Mouse (Mus musculus) induced T-regulatory cell, adult 2 months (primary cell): Measurements from ENCODE around the gene Rarb.
"Not testable (repeated sequence)": the region's sequence is repeated elsewhere in the genome, so short reads cannot be mapped to it uniquely, and the experiment has no call there.

Experiments
- DNase-seq: peaks from one replicate; pipeline ENCODE4 v3.0.0-alpha.2; 2012; ENCODE audit warnings: low read depth

The Rarb gene

DNA sequence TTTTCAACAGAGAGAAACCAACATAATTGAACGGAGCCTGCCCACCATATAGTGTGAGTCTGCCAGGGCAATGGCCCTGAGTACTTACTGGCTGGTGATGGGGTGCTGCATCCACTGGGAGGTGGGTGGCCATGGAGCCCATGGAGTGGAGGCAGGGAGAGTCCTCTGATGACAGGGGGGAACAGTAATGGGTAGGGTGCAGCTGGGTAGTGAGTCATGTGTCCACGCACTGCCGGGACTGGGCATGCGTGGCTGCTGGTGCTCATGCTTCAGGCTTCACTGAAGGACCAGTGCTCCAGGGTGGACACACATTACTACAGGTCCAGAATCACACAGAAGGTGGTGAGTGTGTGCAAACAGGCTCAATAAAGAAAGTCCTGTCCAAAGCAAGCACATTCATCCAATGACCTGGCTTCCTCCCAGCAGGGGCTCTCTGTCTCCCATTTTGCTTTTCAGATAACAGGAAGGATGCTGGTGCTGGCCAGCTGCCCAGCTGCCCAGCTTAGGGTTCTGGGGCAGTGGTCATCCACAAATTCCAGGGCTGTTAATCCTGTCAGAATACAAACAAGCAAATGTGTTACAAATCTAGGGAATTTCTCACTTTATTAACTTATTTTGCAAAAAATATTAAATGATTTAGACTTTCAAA lies at the start of gene Rarb:
TSS of gene Rarb (minus strand) at position 555 of the 649 bp plus-strand sequence.
- no peak for DNase-seq

DNA sequence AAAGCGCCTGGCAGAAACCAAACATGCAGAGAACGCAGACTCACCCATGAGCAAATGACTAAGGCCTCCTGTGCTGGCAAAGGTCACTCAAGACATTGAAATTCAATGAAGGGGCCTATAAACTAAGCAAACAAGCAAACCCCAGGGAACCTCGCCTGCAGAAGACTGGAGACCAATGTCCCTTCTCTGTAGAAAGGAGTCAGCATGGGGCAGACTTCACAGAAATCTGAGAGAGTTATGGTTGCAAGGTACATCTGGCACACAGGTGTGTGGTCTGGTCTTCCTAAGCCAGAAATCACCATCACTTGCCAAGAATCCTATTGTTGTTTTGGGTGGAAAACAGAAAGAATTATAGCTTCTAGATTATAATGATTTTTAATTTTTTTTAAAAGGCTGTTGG lies 23.1 kb upstream of the Rarb start:
- DNase-seq, result no peak

DNA sequence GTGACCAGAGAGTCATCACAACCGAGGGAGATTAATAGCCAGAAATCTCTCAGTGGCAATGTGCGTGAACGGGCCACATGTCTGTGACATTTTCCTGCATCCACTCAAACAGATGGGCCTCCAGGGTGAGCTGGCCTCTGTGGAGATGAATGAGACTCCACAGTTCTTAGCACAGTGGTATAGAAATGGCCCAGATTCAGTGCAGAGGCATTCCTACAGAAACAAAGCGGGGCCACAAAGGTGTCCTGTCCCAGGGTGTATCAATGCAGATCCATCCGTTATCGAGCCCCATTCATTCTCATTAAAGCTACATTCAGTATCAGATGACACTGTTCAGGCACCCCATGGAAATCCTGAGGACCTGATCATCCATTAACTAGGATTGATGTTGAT lies 22.6 kb upstream of the Rarb start:
- no peak for DNase-seq

DNA sequence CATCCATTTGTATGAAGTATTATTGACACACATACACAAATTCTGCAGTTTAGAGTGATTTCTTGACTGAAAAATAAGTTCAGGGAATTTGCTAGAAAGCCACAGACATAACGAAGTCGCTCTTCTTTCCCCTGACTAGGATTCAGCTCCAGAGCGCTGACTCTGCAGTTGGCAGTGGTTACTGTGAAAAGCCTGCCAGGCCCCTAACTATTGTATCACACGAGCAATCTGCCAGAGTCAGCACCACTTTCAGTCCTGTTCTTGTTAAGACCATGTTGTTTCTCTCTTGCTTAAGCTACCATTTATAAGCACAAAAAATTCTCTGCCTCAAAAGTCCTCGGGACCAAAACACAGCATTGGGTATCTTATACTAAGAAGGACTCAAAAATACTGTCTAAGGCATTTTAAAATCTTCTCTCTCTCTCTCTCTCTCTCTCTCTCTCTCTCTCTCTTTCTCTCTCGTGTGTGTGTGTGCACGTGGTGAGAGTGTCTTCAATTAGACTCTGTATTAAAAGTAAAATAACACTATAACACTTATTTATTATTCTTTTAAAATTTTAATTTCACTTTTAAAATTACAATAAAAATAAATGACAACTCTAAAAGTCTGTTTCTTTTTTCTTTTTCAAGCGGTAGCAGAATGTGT lies 22.1 kb upstream of the Rarb start:
- no peak for DNase-seq

DNA sequence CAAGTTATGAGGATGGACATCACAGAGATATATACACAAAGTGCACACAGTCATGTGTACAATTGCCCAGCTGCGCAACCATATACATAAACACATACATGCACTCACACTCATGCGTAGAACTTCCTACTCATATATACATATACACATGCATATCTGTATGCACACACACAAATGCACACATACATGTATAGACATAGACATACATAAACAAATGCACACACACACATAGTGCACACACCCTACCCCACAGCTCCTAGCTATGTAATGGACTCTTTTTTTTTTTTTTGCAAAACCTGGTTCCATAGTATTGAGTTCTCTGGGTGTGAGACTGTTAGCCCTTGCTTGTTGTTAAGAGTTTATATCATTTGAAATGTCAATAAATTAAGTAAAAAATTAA lies 21.2 kb upstream of the Rarb start:
- no peak for DNase-seq

DNA sequence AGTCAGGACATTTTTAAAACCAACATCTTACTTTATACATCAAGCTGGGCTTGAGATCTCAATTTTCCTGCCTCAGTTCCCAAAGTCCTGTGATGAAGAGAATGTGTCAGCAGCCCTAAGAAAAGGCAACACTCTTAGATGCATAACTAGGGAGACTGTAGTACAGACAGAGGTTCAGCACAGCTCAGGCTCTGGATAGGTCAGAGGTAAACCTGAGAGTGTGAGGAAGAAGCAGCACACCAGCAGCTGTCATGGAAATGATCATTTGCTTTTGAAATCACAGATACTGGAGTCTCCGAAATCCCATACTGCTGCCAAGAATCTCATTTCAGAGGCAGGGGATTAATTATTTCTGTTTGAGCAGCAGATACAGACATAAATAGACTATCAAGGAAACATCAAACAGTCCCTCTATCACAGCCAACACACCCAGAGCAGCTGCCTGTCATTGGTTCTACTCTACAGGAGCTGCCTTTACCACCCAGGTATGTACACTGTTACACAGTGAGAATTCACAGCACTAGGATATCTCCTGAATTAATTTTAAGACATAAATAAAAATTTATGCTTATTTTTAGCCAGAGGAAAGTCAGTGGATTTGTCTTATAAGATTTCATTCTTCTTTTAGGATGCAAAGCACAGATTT lies 3.7 kb downstream of the Rarb start:
- no peak for DNase-seq

DNA sequence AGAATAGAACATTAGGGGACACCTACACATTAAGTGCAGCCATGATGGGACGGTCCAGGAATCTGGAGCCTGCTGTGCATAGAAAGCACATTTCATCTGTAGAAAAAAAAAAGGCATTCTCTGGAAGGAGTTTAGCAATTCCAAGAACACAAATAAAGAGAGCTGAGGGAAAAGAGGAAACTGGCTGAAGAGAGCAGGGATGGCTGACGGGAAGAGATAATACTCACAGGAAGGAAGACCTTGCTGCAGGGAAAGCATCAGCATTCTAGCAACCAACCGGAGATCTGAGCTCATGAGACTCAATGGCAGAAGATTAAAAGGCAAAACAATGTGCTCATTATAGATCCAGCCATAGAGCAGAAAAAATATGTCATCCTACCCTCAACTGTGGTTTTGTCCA lies 12.8 kb downstream of the Rarb start:
- DNase-seq, result no peak

DNA sequence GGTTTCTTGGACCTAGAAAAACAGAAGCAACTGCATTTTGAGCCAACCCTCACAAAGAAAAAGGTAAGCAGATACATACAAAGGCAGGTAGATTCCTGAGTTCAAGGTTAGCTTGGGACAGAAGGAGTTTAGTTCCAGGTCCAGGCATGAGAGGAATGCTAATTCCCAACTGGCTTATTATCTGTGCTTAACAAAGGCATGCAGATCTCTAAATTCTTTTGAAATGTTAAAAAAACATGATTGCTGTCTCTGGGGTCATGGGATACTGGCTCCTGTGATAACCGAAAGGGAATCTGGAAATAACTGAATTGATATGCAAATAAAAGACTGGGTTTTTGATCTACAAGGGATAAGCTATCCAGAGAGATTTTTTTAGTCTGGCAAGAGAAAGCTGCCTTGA lies 28.8 kb downstream of the Rarb start:
- no peak for DNase-seq

DNA sequence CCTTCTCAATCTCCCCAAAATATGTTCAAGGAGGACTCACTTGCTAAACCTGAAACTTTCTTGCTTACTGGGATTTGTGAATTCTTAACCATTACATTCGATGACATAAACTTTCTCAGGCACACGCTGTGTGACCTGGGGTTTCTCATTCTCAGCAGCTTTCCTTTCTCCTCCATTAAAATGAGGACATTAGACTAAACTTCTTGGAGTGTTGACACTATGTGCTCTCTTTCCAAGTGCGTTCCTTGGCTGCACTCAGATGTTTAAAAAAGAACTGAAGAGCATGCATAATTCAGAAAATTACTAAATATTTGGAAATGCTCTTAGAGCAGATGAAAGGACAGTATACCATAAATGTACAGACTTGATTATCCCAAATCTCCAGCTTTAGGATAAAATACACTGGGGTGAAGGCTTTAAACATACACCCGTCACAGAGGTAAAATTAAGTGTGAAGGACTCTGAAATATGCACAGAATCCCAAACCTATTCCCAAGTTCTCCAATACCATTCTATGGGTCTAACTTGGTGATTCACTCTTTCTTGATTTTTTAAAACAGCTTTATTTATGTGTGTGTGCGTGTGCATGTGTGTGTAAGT lies 36.9 kb downstream of the Rarb start:
- no peak for DNase-seq

DNA sequence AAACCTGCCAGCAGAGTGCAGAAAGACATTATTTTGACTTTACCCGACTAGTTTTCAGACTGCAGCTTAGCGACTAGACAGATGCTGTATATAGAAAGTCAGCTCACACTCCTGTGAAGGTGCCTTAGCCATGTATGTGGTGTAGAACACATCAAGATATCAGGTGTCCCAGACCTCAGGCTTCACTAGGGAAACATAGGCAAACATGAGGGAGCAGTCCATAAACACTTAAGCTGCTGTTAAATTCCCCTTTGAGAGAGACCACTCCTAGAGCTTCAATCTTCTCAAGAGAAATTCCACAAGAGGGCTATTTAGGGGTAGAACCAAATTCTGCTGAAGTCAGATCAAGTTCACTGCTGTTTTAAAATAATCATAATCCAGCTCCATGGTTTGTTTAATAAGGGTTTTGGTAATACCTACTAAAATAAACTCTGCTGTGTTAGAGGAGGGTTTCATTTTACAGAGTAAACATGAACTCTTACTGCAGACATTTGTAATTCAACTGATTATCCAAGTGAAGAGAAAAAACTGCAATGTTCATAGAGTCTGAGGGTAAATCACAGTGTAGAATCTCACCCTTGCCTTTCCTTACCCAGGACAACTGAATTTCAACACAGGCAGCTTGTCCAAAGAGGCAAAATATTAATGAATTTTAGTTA lies 42.1 kb downstream of the Rarb start:
- DNase-seq, result no peak

DNA sequence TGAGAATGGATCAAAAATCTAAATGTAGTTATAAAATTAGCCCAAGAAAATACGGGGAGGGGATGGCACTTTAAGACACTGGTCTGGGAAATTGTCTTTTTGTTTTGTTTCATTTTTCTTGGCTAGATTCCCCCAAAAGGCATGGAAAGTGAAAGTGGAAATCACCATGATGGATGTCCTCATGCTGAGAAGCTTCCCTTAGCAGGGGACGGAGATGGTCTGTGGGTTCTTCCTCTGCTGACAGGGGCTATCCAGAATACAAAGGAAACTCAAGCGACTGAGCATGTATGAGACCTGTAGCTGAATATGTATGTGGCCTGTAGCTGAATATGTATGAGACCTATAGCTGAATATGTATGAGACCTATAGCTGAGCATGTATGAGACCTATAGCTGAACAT lies 46.0 kb downstream of the Rarb start:
- DNase-seq, result no peak

DNA sequence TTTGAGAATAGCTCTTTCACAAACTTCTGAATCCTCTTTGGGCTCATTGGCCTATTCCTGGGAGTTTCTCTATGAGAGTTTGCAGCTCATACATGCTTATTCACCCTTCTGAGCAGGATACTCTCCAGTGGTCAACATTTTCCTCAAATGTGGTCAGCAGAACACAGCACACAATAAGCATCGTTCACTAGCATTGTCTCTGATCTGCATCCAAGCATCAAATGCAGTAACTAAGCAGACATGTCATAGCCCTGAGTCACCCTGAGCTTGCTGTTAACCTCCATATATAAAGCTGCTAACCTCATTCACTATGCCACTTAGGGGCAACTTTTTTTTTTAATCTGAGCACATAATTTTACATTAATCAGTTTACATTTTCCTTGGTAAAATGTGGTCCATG lies 53.1 kb downstream of the Rarb start:
- DNase-seq, result no peak

DNA sequence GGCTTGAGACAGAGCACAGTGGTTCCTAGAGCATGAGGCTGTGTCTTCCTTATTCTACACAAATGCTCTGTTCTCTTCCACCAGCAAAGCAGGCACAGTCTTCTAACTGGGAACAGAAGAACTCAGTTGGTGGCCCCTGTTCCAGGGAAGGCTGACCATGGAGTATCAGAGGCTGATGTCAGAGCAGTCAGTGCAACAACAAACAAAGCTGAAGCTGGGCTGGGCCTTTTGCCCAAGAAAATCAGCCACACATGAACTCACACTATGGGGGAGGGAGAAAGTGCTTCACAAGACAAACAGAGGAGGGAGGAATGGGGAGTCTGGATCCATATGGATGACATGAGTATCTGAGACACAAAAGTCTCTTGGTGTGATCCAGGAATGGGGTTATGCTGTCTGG lies 56.2 kb downstream of the Rarb start:
- no peak for DNase-seq

DNA sequence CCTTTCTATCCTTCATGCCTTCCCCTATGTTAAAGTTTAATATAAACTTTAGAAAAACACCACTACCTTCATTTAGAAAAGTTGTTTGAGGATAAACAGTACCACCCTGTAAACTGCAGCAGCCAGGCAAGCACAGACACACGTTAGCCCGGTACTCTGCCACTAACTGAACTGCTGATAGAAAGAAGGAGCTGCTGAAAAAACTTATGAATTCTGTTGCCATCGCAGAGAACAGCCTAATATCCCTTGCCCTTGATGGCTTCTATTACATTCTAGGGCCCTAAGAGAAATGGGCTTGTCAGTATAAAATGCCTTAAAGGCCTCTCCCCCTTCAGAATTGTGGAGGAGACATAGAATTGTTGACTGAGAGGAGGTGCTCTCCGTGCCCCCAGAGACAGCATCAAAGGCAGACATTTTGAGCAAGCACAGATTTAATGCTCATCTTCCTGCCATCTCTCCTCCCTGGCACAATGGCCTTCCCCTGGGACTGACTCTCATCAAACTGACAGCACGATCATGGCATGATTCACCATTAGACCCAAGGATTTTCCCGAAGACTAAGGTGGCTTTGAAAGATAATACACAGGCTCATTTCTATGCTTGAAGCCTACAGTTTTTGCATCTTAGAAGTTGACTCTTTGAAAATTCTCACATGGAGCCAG lies 60.1 kb downstream of the Rarb start:
- no peak for DNase-seq

DNA sequence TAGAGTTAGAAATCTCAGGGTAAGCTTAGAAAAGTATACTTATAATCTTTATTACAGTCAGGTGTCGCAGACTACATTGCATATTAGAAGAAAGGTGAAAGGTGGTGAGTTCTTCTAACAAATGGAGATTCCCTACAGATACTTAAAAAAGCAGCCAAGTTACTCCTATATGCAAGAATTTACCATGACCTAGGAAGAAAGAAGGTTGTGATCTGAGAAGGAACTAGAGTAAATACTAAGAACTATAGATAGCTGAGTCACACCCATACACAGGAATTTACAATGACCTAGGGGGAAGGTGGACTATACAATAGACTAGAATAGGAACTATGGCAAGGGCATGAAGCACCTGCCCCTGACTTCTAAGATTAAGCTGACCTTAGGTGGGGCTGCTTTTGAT lies 63.4 kb downstream of the Rarb start:
- not testable (repeated sequence) for DNase-seq

DNA sequence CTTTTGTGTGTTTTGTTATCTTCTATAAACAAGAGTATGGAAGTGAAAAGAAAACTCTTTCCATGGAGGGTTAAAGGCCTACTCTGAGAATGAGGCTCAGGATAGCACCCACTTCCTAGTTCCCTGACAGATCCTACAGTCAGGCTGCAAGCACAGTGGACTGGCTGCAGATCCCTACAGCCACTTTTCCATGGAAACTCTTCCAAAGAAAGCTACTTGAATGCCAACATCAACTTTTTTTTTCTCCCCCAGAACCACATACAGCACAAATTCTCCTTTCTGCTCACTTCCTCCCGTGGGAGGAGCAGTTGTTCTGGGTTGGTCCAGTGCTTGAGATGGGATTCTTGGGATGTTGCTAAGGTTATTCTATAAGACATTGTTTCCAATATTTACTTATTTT lies 66.3 kb downstream of the Rarb start:
- DNase-seq, result no peak

DNA sequence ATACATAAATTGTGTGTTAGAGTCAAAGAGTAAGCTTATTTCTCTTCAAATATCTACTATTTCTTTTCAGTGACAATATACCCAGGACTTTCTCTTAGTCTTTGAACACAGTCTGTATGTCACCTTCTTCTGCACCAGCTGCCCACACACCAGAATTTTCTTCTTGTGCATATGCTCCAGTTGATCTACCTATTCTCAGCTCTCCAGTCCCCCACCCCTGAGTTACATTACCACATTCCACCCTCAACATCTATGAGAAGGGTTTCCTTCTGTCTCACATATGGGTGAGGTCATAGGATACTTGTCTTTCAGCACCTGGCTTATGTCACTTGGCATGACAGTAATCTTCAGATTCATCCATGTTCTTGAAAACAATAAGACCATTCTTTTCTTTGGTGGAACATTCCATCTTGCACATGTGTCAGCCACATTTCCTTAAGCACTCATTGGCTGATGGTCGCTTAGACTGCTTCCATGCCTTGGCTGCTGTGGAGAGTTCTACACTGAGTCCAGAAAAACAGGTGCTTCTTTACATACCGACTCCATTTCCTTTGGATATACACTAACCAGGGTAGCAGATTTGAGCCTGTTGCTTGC lies 71.9 kb downstream of the Rarb start:
- no peak for DNase-seq

DNA sequence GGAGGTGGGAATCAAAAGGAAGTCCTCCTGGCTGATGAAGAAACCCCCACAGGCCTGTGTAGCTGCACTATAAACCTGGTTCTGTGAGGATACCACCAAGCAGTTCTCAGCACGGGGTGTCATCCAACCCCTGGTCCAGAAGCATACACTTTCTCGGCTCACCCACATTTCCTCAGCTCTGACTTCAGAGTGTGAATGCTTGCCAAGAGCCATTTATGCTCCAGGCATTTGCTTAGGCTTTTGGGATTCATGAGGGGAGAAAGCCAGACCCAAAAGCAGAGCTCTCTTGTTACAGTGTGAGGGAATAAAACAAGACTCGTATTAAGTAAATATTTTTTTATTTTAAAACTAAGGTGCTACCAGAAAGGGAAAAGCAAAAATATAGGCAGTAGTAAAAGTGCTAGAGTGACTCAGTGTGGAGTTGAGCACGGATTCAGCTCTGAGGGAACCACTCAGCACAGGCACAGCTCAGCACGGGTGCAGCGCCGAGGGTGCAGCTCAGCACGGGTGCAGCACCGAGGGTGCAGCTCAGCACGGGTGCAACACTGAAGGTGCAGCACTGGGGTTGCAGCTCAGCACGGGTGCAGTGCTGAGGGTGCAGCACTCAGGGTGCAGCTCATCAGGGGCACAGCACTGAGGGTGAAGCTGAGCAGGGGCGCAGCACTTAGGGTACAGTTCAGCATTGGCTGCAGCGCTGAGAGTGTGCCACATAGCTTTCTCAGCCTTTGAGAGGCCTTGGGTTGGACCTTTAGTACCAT lies 77.8 kb downstream of the Rarb start:
- no peak for DNase-seq

DNA sequence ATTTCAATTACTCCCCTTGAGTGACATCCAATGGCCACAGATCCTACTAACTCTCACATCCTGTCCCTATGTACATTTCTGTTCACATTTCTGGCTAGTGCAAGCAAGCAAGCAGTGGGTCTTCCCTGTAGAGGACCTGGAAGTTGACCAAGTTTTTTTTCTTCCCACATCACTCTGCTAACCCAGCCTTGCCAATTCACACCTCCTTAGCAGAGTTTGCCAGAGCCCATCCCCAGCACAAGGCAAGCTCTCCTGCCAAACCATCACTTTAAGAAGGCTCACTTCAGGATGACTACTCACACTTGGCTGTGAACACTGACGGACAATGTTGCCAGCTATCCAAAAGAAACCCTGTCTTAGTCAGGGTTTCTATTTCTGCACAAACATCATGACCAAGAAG lies 80.4 kb downstream of the Rarb start:
- DNase-seq, result no peak

DNA sequence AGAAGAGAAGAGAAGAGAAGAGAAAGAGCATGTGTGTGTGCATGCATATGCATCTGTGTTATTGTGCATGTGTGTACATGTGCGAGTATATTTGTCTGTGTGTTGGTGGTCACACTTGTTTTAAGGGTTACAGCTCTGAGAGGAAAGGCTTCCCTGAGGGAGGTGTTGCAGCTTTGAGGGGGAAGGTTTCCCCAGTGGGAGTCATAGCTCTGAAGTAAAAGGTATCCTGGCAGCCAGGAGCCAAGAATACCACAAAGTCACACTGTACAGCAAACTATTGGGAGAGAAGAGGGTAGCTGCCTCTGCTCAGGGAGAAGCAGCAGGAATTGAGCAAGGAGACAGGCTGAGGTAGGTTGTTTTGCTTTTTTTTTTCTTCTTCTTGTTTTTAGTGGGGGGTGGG lies 81.2 kb downstream of the Rarb start:
- no peak for DNase-seq
